Mouse (Mus musculus) MEL-GATA-1-ER (cell line): ENCODE results near the gene Pip4p1.
"Not testable (repeated sequence)": the region's sequence is repeated elsewhere in the genome, so short reads cannot be mapped to it uniquely, and the experiment has no call there.

Source experiments
- DNase-seq: peaks from one replicate; pipeline ENCODE4 v3.0.0-alpha.2; 2012; ENCODE audit warnings: low read depth; ENCODE audit errors: extremely low read depth

Pip4p1 gene

GRCm38 (mm10) chr14:50943932-50944667 is 13.4 kb upstream of the Pip4p1 start, which contains the start of gene Gm49342:
Gene Gm49342, plus strand, starts transcription at chr14:50944517.
- DNase-seq = peak; percentile 89

DNA sequence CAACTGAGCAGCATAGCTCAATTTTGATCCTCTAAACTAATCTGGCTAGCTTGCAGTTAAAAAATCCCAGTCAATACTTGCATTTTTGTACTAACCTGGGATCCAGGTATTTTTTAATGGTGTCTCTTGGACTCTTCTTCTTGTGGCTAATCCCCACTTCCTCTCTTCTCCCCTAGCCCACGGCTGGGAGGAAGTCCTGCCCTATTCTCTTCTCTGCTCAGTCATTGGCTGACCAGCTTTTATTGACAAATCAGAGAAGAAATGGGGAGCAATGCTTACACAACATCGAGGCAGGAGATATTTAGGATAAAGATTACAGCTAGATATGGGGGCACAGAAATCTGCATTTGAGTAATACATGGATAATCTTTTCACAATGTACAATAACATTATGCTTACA is 8.3 kb upstream of the Pip4p1 start:
- DNase-seq = peak; percentile 81

GRCm38 (mm10) chr14:50938119-50938908 is 7.7 kb upstream of the Pip4p1 start:
- DNase-seq = no peak

GRCm38 (mm10) chr14:50936649-50937048 is 6.0 kb upstream of the Pip4p1 start:
- DNase-seq = no peak

GRCm38 (mm10) chr14:50931493-50932020 is 901 bp upstream of the Pip4p1 start:
- DNase-seq = peak; percentile 38

GRCm38 (mm10) chr14:50930377-50930753 is 291 bp downstream of the Pip4p1 start:
- no peak for DNase-seq

DNA sequence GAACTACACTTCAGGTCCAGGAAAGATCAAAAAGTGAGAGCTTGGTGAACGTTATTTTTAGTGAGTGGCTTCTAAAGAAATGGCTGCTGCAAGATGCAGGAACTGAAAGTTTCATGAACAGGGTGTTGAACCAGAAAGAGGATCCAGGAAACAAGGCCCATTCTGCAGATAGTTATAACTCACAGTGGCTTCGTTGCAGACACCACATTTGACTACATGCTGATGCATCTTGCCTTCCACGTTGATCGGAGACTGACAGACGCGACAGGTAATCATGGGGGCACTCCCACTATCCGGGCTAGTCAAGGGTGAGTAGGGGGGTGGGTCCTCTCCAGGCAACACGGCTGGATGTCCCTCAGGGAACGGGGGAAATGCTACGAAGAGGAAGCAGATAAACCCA is 705 bp downstream of the Pip4p1 start:
- DNase-seq = no peak

GRCm38 (mm10) chr14:50927366-50927765 is 3.3 kb downstream of the Pip4p1 start:
- DNase-seq = no peak

DNA sequence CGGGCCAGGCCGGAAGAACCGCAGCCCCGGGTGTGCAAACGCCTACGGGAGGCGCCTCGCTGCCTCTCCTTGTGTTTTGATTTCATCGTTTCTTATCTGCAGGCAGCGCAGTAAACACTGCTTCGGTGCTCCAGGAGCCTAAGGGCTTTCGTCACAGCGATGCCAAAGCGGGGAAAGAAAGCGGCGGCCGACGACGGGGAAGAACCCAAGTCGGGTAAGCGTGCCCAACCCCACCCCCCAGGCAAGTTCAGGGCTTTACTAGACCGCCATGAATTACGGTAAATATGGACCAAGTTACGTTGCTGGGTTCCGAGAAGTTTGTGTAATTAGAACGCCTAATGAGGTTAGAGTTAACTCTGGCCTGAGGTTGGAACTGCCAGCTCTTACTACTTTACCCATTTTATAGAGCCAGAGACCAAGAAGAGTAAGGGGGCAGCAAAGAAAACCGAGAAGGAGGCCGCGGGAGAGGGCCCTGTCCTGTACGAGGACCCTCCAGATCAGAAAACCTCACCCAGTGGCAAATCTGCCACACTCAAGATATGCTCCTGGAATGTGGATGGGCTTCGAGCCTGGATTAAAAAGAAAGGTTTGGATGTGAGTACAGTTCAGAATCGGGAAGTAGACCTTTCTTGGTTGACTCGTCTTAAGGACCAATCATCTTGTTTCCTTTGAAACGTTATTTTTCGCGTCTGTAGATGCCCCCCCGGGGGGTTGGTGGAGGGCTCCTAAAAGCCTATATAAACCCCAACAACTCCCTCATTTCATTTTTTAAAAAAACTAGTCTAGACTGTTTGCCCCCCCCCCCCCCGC is 5.3 kb downstream of the Pip4p1 start:
- DNase-seq = peak; percentile 20

- DNase-seq = peak; percentile 92
Observed at GRCm38 (mm10) chr14:50924281-50925064, 6.2 kb downstream of the Pip4p1 start, which contains the start of the genes Osgep and Apex1. Gene Osgep, minus strand, starts transcription at chr14:50924893. Gene Apex1, plus strand, starts transcription at chr14:50924968.

- peak; percentile 25 for DNase-seq
Observed at GRCm38 (mm10) chr14:50923437-50923836, 7.2 kb downstream of the Pip4p1 start.

- DNase-seq = no peak
Observed at GRCm38 (mm10) chr14:50911356-50911755, 19.3 kb downstream of the Pip4p1 start.

DNA sequence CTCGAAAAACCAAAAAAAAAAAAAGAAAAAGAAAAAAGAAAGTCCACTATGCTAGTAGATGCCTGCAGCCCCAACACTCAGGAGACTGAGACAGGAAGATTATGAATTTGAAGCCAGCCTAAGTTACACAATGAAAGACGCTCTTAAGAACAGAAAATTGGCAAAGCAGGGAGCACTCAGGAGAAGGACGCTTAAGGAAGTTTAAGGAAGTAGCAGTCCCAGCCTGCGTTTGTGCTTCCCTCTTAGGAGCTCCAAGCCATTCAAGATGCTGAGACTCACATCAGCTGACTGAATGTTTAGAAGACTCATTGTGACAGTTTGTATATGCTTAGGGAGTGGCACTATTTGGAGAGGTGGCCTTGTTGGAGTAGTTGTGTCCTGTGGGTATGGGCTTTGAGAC is 22.5 kb downstream of the Pip4p1 start:
- DNase-seq = no peak

DNA sequence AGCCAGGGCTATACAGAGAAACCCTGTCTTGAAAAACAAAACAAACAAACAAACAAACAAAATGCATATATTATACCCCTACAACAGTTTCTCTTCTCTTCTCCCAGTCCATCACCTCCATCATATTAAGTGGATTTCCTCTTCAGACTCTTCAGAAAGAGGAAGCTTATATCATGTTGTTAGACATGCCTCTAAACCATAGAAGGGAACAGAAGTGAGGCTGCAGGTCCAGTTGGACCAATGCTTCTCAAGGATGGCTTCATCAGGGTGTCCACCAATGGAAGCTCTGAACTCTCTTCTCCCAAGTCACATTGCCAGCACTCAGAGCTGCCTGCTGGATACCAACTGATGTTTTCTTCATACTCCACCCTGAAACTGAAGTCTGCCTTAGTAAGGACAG is 25.3 kb downstream of the Pip4p1 start:
- not testable (repeated sequence) for DNase-seq

DNA sequence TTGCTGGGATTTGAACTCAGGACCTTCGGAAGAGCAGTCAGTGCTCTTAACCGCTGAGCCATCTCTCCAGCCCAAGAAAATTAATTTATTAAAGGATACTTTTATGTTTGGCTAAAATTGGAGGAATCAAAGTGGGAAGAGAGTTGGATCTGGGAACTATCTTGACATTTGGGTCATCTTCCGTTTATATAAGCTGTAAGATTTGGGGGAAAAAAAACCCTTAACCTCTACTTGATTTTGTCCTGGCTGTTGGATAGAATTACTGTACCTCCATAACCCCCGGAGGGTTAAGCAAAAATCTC is 25.9 kb downstream of the Pip4p1 start:
- no peak for DNase-seq

- no peak for DNase-seq
Observed at GRCm38 (mm10) chr14:50903973-50904827, 26.5 kb downstream of the Pip4p1 start.

- DNase-seq = peak; percentile 6
Observed at GRCm38 (mm10) chr14:50897992-50898391, 32.7 kb downstream of the Pip4p1 start.

DNA sequence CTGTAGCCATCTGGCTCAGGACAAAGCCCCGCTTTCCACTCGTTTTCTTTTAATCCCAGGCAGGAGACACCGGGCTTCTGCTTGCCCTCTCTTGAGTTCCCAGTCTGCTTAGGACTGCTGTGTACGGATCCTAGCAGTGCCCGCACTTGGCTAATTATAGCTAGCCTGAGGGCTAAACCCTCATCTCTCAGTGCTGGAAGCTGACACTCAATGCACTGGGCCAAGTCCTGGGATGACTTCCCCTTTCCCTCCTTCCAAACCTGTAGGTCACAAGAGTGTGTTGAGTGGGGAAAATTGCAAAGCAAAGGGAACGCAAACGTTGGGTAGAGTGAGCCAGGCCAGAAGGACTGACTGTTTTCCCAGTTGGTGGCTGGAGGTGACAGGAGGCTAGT is 33.3 kb downstream of the Pip4p1 start, which contains the start of gene Klhl33:
TSS of gene Klhl33 (minus strand) at position 134 of the 392 bp plus-strand sequence.
- no peak for DNase-seq

DNA sequence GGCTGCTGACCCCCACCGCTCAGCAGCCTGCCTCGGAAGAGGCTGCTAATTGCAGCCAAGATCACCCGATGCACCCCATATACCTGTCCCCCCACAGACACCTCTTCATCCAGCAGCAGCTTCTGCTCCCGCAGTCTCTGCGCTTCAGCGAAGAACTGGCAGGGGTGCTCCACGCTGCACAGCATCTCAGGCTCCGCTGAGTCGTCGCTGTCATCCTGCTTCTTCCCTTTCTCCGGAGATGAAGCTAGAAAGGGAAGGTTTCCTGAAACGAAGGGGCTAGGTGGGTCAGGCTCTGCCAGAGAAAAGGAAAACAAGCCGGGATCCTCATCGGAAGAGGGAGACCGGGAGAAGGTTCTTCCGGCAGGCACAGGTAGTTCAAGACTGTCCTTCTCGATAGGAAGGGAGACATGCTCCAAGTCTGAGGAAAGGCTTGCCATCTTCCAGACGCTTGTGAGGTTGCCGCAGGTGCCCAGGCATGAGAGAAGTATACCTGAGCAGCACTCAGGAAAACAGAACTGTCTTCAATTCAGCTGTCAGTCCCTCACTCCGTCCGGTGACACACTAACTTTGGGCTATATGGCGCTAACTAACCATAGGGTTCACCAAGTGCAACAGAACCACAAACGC is 33.8 kb downstream of the Pip4p1 start:
- DNase-seq = no peak
